Mouse (Mus musculus) liver (tissue): ENCODE data around the gene Tmem95.
"Not testable (repeated sequence)": the region's sequence is repeated elsewhere in the genome, so short reads cannot be mapped to it uniquely, and the experiment has no call there.

ENCODE experiments used
- DNase-seq: peaks from one replicate; pipeline ENCODE4 v3.0.0-alpha.2; 2020; ENCODE audit warnings: mixed read lengths

Gene Tmem95

GRCm38 (mm10) chr11:69880506-69880852 lies 2.7 kb upstream of the Tmem95 start:
- peak; percentile 79 for DNase-seq

GRCm38 (mm10) chr11:69879711-69880110 lies 1.9 kb upstream of the Tmem95 start:
- no peak for DNase-seq

GRCm38 (mm10) chr11:69878952-69879351 lies 1.1 kb upstream of the Tmem95 start:
- peak; percentile 56 for DNase-seq

GRCm38 (mm10) chr11:69878399-69878798 lies 581 bp upstream of the Tmem95 start:
- DNase-seq, result no peak

- DNase-seq, result peak; percentile 91
Observed at GRCm38 (mm10) chr11:69876867-69877266, 951 bp downstream of the Tmem95 start.

- DNase-seq, result no peak
Observed at GRCm38 (mm10) chr11:69876186-69876585, 1.6 kb downstream of the Tmem95 start.

- DNase-seq, result no peak
Observed at GRCm38 (mm10) chr11:69872451-69872850, 5.4 kb downstream of the Tmem95 start.

- no peak for DNase-seq
Observed at GRCm38 (mm10) chr11:69871822-69872221, 6.0 kb downstream of the Tmem95 start.

GRCm38 (mm10) chr11:69870289-69871069 lies 7.3 kb downstream of the Tmem95 start:
- no peak for DNase-seq

GRCm38 (mm10) chr11:69867335-69867734 lies 10.5 kb downstream of the Tmem95 start:
- no peak for DNase-seq

GRCm38 (mm10) chr11:69865561-69865960 lies 12.3 kb downstream of the Tmem95 start:
- no peak for DNase-seq

GRCm38 (mm10) chr11:69864138-69864860 lies 13.5 kb downstream of the Tmem95 start:
- DNase-seq, result peak; percentile 58

GRCm38 (mm10) chr11:69863729-69864128 lies 14.1 kb downstream of the Tmem95 start:
- not testable (repeated sequence) for DNase-seq

GRCm38 (mm10) chr11:69858113-69858998 lies 19.5 kb downstream of the Tmem95 start, which contains the start of gene Tnk1:
Gene Tnk1 (minus strand): TSS chr11:69858730.
- DNase-seq, result no peak

GRCm38 (mm10) chr11:69855347-69855746 lies 22.5 kb downstream of the Tmem95 start:
- DNase-seq, result peak; percentile 85

- no peak for DNase-seq
Observed at GRCm38 (mm10) chr11:69854680-69855079, 23.1 kb downstream of the Tmem95 start.

- peak; percentile 93 for DNase-seq
Observed at GRCm38 (mm10) chr11:69853994-69854393, 23.8 kb downstream of the Tmem95 start.

- DNase-seq, result no peak
Observed at GRCm38 (mm10) chr11:69850754-69851153, 27.1 kb downstream of the Tmem95 start.

- no peak for DNase-seq
Observed at GRCm38 (mm10) chr11:69849884-69850283, 27.9 kb downstream of the Tmem95 start.

GRCm38 (mm10) chr11:69849128-69849527 lies 28.7 kb downstream of the Tmem95 start:
- DNase-seq, result no peak

GRCm38 (mm10) chr11:69848021-69848420 lies 29.8 kb downstream of the Tmem95 start:
- no peak for DNase-seq

GRCm38 (mm10) chr11:69846738-69847688 lies 30.8 kb downstream of the Tmem95 start:
- DNase-seq, result peak; percentile 85
